Mouse (Mus musculus) liver (tissue): ENCODE results near the gene Acox3.

Experiments
- DNase-seq: peaks from one replicate; pipeline ENCODE4 v3.0.0-alpha.2; 2020; ENCODE audit warnings: mixed read lengths

Acox3 gene

DNA sequence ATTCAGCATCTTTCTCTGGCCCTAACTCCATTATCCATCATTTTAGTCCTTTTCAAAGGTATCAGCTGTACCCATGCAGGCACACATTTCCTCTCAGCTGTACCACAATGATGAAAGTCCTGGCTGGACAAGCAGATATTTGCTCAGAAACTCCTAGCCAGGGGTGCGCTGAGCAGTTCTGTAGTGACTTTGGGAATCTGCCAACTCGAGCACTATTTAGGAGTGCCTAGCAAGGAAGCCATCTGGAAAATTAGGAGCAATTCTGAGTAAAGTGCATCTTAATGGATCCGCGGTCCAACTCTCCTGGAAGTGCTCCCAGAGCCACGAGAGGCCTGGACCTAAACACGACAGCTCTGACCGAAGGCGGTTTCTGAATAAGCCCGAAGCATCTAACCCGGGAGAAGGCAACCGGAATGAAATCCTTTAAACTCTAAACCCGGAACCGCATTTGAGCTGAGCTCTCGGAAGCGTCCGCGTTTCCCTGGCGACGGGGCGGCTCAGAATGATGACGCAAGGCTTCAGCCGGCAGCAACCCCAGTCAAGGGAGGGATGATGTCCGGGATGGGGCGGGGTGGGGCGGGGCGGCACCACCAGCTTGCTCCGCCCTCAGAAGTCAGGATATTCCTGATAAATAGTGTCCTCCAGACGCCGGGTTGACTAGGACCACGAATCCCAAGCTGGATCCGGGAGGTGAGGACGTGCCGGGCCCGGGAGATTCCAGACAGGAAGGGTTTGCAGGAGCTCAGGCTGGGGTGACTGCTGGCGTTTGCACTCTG lies at the start of gene Acox3:
Gene Acox3 (plus strand): TSS at position 596 of the 776 bp plus-strand sequence.
- peak; percentile 92 for DNase-seq

DNA sequence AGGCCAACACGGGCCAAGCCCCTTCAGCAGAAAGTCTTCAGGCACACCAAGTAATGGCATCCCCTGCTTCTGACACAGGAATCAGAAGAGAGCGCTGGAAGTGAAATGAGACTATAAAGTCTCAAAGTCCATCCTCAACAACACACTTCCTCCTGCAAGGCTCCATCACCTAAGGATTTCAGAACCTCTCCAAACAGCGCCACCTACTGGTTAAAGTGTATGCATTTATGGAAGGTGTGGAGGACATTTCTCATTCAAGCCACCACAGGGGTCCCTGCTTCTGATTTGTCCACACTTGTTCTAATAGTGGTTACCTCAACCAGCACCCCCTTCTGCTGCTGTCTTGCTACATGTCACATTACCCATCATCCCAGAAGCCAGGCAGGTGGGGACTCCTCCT lies 46.6 kb upstream of the Acox3 start:
- no peak for DNase-seq

- no peak for DNase-seq
These were observed 45.4 kb upstream of the Acox3 start for GRCm38 (mm10) chr5:35537474-35537873.

DNA sequence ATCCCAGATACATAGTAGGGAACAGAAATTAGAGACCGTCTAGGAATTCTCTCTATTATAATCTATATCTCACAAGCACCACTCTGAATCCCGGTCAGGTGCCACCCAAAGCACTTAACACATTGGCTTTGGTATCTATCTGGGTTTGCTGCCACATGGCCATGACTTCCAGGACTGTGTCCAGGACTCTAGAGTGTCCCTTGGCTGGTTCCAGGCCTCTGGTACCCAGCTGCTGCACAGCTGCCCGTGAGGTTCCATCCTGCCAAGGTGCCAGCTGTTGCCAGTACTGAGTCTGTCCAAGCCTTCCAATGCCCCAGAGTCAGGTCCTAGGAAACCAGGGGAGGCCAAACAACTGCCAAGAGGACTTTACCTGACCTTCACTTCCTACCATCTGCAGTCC lies 44.8 kb upstream of the Acox3 start:
- DNase-seq = no peak

DNA sequence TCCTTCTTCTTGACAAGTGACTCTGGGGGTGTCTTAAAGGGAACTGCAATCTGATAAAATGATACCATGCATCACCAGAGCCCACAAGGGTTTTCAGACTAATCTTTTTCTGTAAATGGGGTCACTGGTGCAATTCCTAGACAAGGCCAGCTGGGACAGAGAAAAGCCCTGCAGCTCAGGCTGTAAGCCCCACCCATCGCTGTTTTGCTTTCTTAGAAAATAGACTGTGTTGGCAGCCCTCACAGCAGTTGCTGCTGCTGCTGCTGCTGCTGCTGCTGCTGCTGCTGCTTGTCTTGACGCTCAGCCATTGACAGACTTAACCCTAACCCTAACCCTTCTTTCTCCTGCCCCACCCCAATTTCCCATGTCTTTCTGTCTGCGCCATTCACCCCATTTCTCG lies 43.3 kb upstream of the Acox3 start:
- no peak for DNase-seq

- no peak for DNase-seq
These were observed 42.3 kb upstream of the Acox3 start for GRCm38 (mm10) chr5:35540555-35540954.

- DNase-seq = no peak
These were observed 41.6 kb upstream of the Acox3 start for GRCm38 (mm10) chr5:35541059-35541790.

DNA sequence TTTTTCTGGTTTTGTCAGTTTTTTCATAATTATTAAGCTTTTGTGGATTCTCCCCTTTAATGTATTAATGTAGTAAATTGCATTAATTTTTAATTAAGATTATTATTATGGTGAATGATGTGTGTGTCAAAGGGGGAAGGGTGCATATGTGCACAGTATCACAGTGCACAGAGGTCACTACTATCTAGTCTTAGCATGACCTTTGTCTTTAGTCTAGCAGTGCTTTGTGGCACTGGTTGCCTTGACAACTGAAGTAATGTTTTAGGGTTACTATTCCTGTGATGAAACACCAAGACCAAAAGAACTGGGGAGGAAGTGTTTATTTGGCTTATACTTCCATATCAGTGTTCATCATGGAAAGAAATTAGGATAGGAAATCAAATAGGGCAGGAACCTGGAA lies 36.7 kb upstream of the Acox3 start:
- no peak for DNase-seq

GRCm38 (mm10) chr5:35551855-35552837 lies 30.7 kb upstream of the Acox3 start:
- no peak for DNase-seq

DNA sequence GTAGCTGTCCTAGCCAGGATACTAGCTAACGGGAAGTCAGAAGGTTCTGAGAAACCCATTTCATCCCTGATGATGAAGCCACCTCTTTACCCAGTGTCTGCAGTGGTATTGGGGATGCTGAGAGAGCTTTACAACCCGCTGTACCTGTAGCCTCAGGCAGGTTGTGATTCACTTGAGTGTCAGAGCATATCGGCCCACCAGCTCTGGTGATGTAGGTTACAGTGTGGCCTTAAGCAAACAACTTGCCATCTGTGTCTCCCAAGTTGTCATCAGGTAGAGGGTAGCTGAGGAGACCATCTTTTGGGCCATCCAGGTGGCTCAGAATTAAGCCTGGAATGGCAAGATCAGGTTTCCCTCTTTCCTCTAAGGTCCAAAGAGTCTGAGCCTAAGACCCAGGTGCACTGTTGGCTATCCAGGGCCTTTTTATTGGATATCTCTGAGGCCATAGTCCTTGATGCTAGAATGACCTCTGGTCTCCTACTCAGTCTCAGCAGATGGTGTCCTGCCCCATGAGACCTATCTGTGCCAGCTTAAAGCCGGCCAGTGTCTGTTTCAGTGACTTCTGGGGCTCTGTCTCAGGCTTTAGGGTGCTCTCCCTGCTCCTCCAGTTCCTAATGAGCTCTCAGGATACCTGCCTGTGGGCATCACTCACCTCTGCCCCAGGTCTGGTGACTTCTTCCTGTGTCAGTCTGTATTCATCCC lies 29.9 kb upstream of the Acox3 start:
- DNase-seq = no peak

DNA sequence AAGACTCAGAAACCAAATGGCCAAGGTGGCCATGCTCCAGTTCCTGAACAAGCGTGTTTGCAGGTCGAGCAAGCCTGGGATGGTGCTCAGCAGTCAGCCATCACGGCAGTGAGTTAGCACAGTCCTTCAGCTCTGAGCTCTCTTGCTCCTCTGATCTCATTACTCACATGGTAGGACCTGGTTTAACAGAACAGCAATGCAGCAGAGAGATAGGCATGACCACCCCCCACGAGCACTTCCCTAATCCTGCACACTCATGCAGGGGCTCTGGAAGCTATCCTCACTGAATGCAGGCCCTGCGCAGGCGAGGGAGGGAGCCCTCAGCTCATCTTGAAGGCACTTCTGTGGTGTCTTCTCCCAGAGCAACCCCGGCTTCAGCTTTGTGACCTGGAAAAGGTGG lies 26.4 kb upstream of the Acox3 start:
- DNase-seq = no peak

DNA sequence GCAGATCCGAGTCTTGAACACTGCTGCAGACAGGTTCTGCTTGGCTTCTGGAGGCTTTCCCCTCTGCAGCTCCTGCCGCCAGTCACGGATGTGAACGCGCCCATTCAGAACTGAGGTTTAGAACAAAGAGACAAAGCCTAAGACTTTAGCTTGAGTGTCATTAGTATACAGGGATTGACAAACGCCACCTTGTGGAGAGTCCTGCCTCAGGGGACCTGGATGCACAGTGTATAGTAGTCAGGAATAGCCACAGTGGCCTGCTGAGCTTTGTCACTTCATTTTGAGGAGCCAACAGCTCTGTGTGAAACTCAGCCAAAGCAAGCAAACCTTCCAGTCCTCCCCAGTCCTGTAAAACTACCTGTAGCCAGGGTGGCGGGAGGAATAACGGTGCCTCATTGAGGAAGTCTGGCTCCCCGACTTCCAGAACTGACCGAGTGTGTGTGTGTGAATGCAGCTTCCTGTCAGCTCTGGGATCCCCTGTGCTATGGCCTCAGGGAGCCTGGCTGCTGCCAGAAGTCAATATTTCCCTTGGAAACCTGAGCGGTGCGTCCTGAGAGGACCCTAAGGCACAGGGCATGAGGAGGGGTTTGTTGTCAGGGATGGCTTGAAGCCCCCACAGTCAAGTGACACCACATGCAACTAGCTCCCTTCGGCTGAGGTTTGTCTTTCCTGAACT lies 24.8 kb upstream of the Acox3 start:
- DNase-seq = no peak

DNA sequence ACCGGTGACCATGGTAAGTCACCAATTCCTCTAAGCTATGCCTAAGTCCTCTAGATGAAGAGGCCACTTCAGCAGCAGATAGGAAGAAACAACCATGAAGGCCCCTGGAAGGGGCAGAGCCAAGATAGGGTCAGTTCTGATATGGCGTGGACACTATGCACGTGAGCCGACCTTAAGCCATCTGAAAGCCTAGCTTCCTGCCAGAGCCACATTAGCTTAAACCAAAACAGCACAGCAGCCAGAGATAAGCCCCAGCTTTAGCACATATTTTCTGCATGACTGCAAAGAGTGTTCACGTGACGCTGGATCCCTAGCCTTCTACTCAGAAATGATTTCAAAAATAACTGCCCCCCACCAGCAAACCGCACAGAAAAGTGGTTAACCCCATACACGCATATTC lies 23.4 kb upstream of the Acox3 start:
- no peak for DNase-seq

GRCm38 (mm10) chr5:35562616-35563015 lies 20.2 kb upstream of the Acox3 start:
- DNase-seq = no peak

DNA sequence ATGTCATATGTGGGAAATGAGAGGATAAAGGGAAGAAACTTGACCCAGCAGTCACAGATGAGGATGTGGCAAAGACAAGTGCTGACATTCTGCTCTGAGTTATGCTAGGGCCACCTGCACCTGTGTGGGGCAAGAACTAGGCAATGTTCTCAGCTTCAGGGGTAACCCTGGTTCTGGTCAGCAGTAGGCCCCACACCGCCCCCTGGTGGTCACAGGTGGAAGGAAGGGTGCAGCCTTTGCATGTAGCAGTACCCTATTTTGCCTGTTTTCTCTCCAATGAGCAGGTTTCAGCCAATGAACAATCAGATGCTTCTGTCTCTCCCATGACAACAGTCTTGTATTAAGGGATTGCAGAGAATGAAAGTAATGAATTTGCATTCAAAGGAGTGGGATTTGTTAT lies 19.4 kb upstream of the Acox3 start:
- peak; percentile 81 for DNase-seq

GRCm38 (mm10) chr5:35565217-35565616 lies 17.6 kb upstream of the Acox3 start:
- no peak for DNase-seq

DNA sequence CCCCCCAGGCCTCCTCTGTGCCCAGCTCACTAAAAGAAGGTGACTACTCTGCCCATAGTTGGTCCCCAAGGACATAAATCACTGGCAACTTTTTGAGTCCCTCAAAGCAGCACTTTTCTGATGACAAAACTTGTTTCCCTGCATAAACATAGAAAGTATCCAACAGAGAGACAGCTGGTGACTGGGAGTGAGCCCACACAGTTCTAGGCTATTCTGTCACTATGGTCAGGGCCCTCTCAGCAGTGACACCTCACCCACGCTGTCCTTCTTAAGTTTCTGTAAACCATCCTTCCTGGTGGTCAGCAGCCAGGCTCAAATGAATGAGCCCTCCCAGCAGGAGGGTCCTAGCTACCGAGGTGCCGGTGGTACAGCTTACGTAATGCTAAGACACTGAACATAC lies 16.2 kb upstream of the Acox3 start:
- DNase-seq = no peak

DNA sequence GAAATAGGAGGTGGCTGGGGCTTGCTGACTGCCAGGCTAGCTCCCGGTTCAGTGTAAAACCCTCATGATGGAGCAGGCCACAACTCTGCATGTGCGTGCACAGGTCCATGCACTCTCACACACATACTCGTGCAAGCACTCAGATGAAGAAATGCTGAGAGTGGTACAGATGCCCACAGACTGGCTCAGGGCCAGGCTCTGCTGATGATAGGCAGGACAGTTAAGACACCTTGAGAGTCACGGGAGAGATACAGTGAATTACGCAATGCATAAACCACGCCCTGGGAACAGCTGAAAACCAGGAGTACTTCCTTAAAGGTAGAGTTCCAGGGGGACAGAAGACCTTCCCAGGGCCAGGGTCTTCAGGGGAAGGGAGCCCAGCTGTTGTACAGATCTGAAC lies 11.3 kb upstream of the Acox3 start:
- no peak for DNase-seq

DNA sequence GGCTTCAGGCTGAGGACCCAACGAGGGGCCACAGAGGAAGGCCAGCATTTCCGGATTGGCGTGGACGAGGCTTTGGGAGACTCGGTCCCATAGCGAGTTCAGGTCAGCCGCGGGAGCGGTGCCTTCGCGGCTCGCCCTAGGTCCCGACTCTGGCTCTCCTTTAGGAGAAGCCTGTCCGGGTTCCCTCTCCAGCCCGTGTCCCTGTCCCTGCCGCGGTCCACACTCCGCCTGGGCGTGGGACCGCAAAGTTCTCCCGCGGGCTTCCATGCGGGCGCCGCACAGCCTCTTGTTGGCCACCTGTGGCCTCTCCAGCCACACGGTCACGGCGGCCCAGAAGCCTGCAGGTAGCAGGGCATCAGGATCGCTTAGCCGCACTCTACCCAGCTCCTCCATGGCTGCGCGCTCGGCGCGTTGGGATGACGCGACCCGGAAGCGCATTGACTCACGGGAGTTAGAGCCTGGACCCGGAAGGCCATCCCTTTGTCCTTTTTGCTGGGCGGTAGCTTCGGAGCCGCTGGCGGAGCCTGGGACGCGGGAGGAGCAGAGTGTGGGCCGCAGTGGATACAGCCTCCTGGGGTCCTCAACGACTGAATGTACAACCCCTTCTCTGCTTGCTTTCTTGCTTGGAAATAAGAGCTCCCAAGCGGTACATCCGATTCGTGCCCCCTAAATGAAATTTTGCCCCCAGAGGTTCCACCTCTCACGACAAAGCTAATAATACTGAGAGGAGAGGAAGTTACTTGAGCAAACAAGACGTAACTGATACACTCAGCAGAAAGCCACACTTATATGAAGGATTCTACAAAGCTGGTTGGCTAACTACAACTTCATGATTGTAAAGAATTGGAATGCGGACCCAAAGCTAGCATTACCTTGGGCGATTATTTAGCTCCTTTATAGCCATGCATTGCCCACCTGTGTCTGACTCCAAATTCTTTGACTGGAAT lies 7.9 kb upstream of the Acox3 start, which contains the start of gene Trmt44:
Gene Trmt44 (minus strand): TSS at position 418 of the 947 bp plus-strand sequence.
- peak; percentile 87 for DNase-seq

- no peak for DNase-seq
These were observed 6.3 kb upstream of the Acox3 start for GRCm38 (mm10) chr5:35576409-35577020.
